Mouse (Mus musculus): Measurements from ENCODE around the gene Src. TPM values are rescaled to one million over a fixed set of nuclear protein-coding genes. Genes with fewer than 3 reads are reported as not detected.

The Src gene
- polyA plus RNA-seq, 1 experiment from 2014 or later, result 1.8 TPM

DNA sequence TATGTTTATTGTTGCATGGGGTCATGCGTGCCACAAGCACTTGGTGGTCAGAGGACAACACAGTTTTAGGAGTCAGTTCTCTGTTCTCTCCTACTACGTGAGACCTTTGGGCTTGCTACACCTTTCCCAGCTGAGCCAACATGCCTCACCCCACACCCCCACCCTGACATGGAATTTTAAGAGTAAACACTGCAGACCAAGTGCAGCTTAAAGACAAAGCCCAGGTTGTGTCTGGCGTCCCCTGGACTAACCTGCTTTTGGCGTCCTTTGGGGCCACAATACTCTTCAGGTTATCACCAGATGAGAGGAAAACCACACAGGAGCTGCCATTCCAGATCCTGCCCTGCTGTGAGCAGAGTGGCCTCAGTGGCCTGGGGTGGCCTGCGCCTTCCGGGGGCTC is 23.4 kb upstream of the Src start:
- Histone ChIP-seq H3K36me3 (replicated peaks) (peaks cover 23% of the 10 kb centered on the region), H3K4me2 (no peak overlapping the region), H3K27ac (replicated peaks) (no peak overlapping the region), H3K4me3 (replicated peaks) (no peak overlapping the region), H3K9ac (no peak overlapping the region), H3K4me1 (replicated peaks) (peaks cover 8% of the 10 kb centered on the region; the same call in 1 of the 2 replicates), H3K9me3 (replicated peaks) (no peaks in the 10 kb centered on the region), H3K27me3 (no peaks in the 10 kb centered on the region)
- WGBS (ENCODE audit: insufficient replicate concordance), result 59% methylated on average over 6 of the region's 6 CpGs
- ATAC-seq (ENCODE audit: insufficient read depth), result no peak

DNA sequence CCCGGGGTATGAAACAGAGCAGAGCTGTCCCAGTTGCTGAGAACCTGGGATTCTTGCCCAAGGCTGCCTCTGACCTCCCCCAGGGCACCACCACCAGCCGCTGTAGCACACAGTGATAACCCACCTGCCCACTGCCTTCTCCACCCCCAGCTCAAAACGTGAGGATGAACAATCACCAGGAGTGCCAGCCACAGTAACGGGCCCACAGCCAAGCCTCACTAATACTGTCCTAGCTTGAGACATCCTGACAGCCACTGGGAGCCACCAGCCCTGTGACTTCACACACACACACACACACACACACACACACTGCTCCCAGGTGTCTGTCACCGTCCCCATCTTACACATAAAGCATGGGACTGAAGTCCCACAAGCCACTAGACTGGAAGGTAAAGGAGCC is 22.9 kb upstream of the Src start:
- Histone ChIP-seq H3K4me1 (replicated peaks) (peaks cover 8% of the 10 kb centered on the region; the same call in 1 of the 2 replicates), H3K9ac (no peak overlapping the region), H3K27ac (replicated peaks) (no peak overlapping the region), H3K4me3 (replicated peaks) (no peak overlapping the region), H3K4me2 (no peak overlapping the region), H3K36me3 (replicated peaks) (peaks cover 23% of the 10 kb centered on the region), H3K9me3 (replicated peaks) (no peaks in the 10 kb centered on the region), H3K27me3 (no peaks in the 10 kb centered on the region)
- 59% methylated on average over 5 of the region's 5 CpGs for WGBS (ENCODE audit: insufficient replicate concordance)
- ATAC-seq (ENCODE audit: insufficient read depth), result no peak

DNA sequence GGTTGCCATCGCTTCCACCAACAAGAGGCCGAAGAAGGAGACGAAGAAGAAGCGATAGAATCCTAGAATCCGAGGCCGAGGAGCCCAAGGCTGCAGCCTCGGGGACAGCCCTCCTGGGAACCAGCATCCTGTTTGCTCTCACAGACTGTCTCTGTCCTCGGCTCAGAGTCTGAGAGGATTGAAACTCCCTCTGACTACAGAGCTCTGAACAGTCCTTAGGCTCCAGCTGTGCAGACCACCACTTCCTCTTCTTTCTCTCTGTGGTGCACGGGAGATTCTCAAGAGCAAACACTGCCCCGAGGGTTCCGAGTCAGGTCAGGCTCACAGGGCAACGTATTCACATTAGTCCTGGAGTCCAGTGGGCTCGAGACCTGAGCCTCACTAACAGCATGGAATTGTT is 22.3 kb upstream of the Src start:
- H3K9ac ChIP-seq, result no peak overlapping the region
- H3K4me2 ChIP-seq, result no peak overlapping the region
- H3K27me3 ChIP-seq, result no peaks in the 10 kb centered on the region
- H3K4me3 ChIP-seq (replicated peaks), result no peak overlapping the region
- H3K27ac ChIP-seq (replicated peaks), result no peak overlapping the region
- peaks cover 8% of the 10 kb centered on the region; the same call in 1 of the 2 replicates for H3K4me1 ChIP-seq (replicated peaks)
- no peak for ATAC-seq (ENCODE audit: insufficient read depth)
- 32% methylated on average over 13 of the region's 13 CpGs for WGBS (ENCODE audit: insufficient replicate concordance)
- H3K36me3 ChIP-seq (replicated peaks), result peaks cover 23% of the 10 kb centered on the region
- no peaks in the 10 kb centered on the region for H3K9me3 ChIP-seq (replicated peaks)

DNA sequence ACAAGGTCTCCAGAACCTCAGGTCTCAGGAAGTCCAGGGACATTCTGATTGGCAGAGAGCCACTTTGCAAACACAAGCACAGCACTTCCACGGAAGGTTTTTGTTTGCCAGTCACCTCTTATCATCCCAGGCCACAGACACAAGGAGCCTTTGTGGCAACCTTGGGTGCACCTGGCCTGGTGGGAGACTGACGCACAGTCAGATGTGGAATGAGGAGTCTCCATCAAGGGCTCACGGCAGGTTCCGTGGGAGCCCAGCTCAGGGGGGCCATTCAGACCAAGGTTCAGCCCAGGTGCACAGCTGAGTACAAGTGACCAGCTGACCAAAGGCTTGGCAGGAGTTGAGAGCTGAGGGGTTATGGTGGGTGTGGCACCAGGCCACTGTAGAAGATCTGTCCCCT is 20.9 kb upstream of the Src start:
- Histone ChIP-seq H3K9me3 (replicated peaks) (no peaks in the 10 kb centered on the region), H3K27ac (replicated peaks) (no peak overlapping the region), H3K4me3 (replicated peaks) (no peak overlapping the region), H3K9ac (no peak overlapping the region), H3K4me2 (no peak overlapping the region), H3K36me3 (replicated peaks) (peaks cover 23% of the 10 kb centered on the region), H3K27me3 (no peaks in the 10 kb centered on the region), H3K4me1 (replicated peaks) (peaks cover 8% of the 10 kb centered on the region; the same call in 1 of the 2 replicates)
- ATAC-seq (ENCODE audit: insufficient read depth), result no peak
- WGBS (ENCODE audit: insufficient replicate concordance), result 59% methylated on average over 4 of the region's 4 CpGs

DNA sequence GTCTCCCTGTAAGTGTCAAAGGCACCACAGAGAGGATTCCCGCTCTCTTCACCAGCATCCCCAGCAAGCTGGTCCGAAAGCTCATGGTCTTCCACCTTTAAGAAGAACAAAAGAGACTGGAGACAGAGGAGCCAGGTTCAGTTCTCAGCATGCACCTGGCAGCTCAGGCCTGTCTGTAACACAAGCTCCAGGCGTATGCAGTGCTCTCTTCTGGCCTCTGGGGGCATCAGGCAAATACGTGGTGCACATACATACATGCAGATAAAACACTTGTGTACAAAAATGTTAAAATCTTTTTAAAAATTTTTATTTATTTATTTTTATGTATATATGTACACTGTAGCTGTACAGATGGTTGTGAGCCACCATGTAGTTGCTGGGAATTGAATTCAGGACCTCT is 19.7 kb upstream of the Src start:
- no peak for ATAC-seq (ENCODE audit: insufficient read depth)

DNA sequence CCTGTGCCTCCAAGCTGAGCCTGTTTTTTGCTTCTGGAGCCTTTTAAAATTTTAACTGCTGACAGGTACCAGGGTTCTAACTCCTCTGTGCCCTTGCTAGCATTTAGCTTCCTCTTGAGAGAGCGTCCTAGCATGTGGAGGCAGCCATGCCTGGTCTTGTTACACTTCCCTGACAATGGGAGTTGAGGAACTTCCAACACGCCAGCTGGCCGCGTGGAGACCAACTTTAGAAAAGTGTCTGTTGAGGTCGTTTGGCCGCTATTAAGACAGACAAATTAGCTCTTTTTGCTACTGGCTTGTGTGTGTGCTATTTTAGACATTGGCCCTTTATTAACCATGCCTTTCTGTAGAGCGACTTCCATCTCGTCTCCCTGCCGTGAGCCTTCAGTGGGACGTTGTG is 18.4 kb upstream of the Src start:
- no peaks in the 10 kb centered on the region for H3K9me3 ChIP-seq (replicated peaks)
- H3K4me2 ChIP-seq, result no peak overlapping the region
- H3K36me3 ChIP-seq (replicated peaks), result peaks cover 23% of the 10 kb centered on the region
- no peak for ATAC-seq (ENCODE audit: insufficient read depth)
- H3K4me1 ChIP-seq (replicated peaks), result peaks cover 3% of the 10 kb centered on the region; the same call in 1 of the 2 replicates
- no peak overlapping the region for H3K27ac ChIP-seq (replicated peaks)
- no peak overlapping the region for H3K9ac ChIP-seq
- 73% methylated on average over 10 of the region's 10 CpGs for WGBS (ENCODE audit: insufficient replicate concordance)
- H3K4me3 ChIP-seq (replicated peaks), result no peak overlapping the region
- H3K27me3 ChIP-seq, result no peaks in the 10 kb centered on the region

More for the DNA sequence above, 19.7 kb upstream of the Src start:
- no peaks in the 10 kb centered on the region for H3K27me3 ChIP-seq
- H3K9ac ChIP-seq, result no peak overlapping the region
- WGBS (ENCODE audit: insufficient replicate concordance), result 88% methylated on average over 4 of the region's 4 CpGs
- H3K4me2 ChIP-seq, result no peak overlapping the region
- H3K36me3 ChIP-seq (replicated peaks), result peaks cover 23% of the 10 kb centered on the region
- no peak overlapping the region for H3K27ac ChIP-seq (replicated peaks)
- H3K9me3 ChIP-seq (replicated peaks), result no peaks in the 10 kb centered on the region
- H3K4me1 ChIP-seq (replicated peaks), result peaks cover 8% of the 10 kb centered on the region; the same call in 1 of the 2 replicates
- H3K4me3 ChIP-seq (replicated peaks), result no peak overlapping the region

DNA sequence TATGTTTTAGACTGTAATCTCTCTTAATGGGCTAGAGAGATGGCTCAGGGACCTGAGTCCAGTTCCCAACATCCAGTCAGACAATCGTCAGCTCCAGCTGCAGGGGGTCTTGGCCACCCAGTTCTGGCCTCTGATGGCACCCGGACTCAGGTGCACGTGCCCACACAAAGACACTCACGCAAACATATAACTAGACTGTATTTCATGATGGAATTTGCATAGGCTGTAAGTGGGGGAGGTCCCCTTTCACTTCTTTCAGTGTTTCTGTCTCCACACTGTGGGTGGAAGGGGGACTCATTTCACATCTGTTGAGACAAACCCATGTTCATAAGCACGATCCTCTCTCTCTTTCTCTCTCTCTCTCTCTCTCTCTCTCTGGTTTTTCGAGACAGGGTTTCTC is 17.8 kb upstream of the Src start:
- no peak overlapping the region for H3K27ac ChIP-seq (replicated peaks)
- 73% methylated on average over 6 of the region's 6 CpGs for WGBS (ENCODE audit: insufficient replicate concordance)

DNA sequence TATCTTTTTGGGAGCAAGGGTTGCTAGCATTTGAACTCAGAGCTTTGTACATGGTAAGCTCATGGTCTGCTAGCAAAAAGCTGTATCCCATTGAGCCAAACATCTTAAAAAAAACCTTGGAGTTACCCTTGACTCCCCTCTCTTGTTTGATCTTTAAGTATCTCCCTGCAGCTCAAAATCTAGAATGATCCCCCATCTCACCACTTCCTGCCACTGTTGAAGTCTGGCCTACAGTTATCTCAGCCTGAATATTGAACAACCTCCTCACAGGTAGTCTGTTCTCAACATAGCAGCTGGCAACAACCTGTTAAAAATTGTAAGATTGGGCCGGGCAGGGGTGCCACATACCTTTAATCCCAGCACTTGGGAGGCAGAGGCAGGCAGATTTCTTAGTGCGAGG is 17.0 kb upstream of the Src start:
- Histone ChIP-seq H3K4me2 (no peak overlapping the region), H3K36me3 (replicated peaks) (peaks cover 19% of the 10 kb centered on the region), H3K4me1 (replicated peaks) (no peaks in the 10 kb centered on the region), H3K4me3 (replicated peaks) (no peak overlapping the region), H3K27ac (replicated peaks) (no peak overlapping the region), H3K27me3 (no peaks in the 10 kb centered on the region), H3K9ac (no peak overlapping the region), H3K9me3 (replicated peaks) (no peaks in the 10 kb centered on the region)
- 71% methylated on average over 2 of the region's 2 CpGs for WGBS (ENCODE audit: insufficient replicate concordance)
- no peak for ATAC-seq (ENCODE audit: insufficient read depth)

More for the DNA sequence above, 17.8 kb upstream of the Src start:
- no peaks in the 10 kb centered on the region for H3K4me1 ChIP-seq (replicated peaks)
- no peaks in the 10 kb centered on the region for H3K9me3 ChIP-seq (replicated peaks)
- H3K4me2 ChIP-seq, result no peak overlapping the region
- peaks cover 23% of the 10 kb centered on the region for H3K36me3 ChIP-seq (replicated peaks)
- H3K27me3 ChIP-seq, result no peaks in the 10 kb centered on the region
- H3K9ac ChIP-seq, result no peak overlapping the region
- ATAC-seq (ENCODE audit: insufficient read depth), result no peak
- H3K4me3 ChIP-seq (replicated peaks), result no peak overlapping the region

DNA sequence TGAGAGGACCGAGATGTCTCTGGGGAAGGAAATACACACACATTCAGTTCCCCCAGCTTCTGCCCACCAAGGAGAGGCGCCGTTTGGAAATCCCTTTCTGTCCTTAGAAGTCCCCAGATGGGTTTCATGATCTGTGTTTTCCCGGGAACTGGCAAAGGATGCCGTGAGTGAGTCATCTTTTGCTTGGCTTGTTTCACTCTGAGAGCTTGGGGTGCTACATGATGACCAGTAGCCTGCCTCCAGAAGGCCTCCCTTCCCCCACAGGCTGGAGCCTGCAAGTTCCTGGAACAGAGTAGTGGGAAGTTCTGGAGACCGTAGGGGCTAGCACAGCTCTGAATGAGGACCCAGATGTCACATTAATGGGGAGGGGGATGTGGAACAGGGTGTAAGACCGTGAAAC is 10.6 kb upstream of the Src start:
- Histone ChIP-seq H3K9me3 (replicated peaks) (no peaks in the 10 kb centered on the region), H3K4me1 (replicated peaks) (no peaks in the 10 kb centered on the region), H3K4me3 (replicated peaks) (no peak overlapping the region), H3K27me3 (no peaks in the 10 kb centered on the region), H3K36me3 (replicated peaks) (no peaks in the 10 kb centered on the region), H3K9ac (no peak overlapping the region), H3K27ac (replicated peaks) (no peak overlapping the region), H3K4me2 (no peak overlapping the region)
- no peak for ATAC-seq (ENCODE audit: insufficient read depth)
- WGBS (ENCODE audit: insufficient replicate concordance), result 59% methylated on average over 7 of the region's 7 CpGs

DNA sequence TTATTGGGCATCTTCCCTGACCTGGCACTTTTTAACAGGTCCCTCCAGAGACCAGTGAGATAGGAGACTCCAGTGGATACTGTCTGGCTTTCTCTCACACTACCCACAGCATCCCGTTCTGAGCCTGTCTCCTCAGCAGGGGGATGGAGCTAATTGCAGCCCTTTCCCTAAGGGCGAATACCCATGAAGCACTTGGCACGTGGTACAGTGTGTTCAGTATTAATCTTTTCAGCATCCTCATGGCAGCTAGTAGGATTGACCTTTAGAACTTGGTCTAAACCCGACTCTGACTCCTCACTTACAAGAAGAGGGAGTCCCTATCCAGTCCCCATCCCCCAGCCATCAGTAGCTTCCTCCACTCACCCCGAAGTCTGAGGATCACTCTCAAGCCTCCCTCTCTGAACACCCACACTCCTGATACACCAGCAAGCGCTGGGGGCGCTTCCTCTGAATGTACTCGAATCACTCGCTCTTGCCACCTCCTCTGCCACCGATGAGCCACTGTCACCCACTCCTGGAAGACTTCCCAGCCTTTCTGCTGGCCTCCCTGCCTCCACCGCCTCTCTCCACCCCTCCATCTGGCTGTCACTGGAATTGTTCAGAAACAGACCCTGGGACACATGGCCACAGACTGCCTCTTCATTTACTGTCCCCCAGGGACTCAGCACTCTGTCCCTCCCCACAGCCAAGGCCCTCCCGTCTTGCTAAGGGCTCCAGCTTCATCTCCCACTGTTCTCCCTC is 8.3 kb upstream of the Src start:
- ATAC-seq (ENCODE audit: insufficient read depth), result no peak

DNA sequence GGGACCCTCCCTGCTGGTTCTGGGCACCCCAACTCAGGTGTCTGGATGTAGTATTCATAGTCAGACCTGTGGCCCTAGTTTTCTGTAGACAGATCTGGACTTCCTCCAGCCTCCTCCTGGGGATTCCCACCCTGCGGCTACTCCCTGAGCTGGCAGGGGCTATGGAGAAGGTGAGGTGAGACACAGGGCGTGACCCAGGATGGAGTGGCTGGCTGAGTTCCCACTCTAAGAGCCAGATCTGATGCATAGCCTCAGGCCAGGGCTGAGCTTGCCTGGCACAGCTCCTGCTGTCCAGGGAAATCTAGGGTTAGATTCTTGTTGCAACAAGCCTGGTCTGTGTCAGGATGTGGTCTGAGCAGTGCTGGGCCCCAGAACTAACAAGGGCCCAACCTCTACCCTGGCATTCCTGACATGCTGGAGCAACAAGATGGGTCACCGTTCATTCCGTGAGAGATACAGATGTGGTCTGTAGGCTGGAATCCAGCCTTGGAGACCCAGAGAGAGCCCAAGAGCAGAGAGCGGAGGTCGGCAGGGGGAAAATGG is 7.0 kb upstream of the Src start:
- H3K9ac ChIP-seq, result no peak overlapping the region
- no peak overlapping the region for H3K4me2 ChIP-seq
- H3K9me3 ChIP-seq (replicated peaks), result no peaks in the 10 kb centered on the region
- no peak overlapping the region for H3K4me3 ChIP-seq (replicated peaks)
- no peaks in the 10 kb centered on the region for H3K27me3 ChIP-seq
- H3K36me3 ChIP-seq (replicated peaks), result no peaks in the 10 kb centered on the region
- no peak for ATAC-seq (ENCODE audit: insufficient read depth)
- H3K27ac ChIP-seq (replicated peaks), result no peak overlapping the region
- 69% methylated on average over 6 of the region's 6 CpGs for WGBS (ENCODE audit: insufficient replicate concordance)
- H3K4me1 ChIP-seq (replicated peaks), result no peaks in the 10 kb centered on the region

More for the DNA sequence above, 8.3 kb upstream of the Src start:
- no peak overlapping the region for H3K27ac ChIP-seq (replicated peaks)
- H3K4me1 ChIP-seq (replicated peaks), result no peaks in the 10 kb centered on the region
- no peak overlapping the region for H3K4me3 ChIP-seq (replicated peaks)
- no peaks in the 10 kb centered on the region for H3K9me3 ChIP-seq (replicated peaks)
- no peak overlapping the region for H3K9ac ChIP-seq
- H3K36me3 ChIP-seq (replicated peaks), result no peaks in the 10 kb centered on the region
- H3K27me3 ChIP-seq, result no peaks in the 10 kb centered on the region
- 56% methylated on average over 12 of the region's 12 CpGs for WGBS (ENCODE audit: insufficient replicate concordance)
- H3K4me2 ChIP-seq, result no peak overlapping the region

All from liver, embryonic 15.5 days (tissue).